Mouse (Mus musculus): ENCODE measurements around the gene Dydc2. TPM values are rescaled to one million over a fixed set of nuclear protein-coding genes. Genes with fewer than 3 reads are reported as not detected.

The Dydc2 gene
- polyA plus RNA-seq, 1 experiment: 0.19 TPM

GRCm38 (mm10) chr14:40999904-41000645 lies 68.9 kb downstream of the Dydc2 start:
- DNase-seq (ENCODE audit: low read depth): no peak

Other genes with a start within 250 kb of the Dydc2 start
- gene Sh2d4b, start 175.9 kb downstream of the Dydc2 start, polyA plus RNA-seq (2012; rRNA removed): 0.57 and 0.58 TPM in 2 replicates
- gene Tspan14, start 102.4 kb downstream of the Dydc2 start, polyA plus RNA-seq (2012; rRNA removed): 100 and 106 TPM in 2 replicates
- gene Fam213a, start 55.4 kb downstream of the Dydc2 start, polyA plus RNA-seq (2012; rRNA removed): 62.5 and 66.8 TPM in 2 replicates
- 0.22 TPM in 1 of 2 replicates, not detected in the other for gene Dydc1, start 3.7 kb upstream of the Dydc2 start, polyA plus RNA-seq (2012; rRNA removed)
- gene Mat1a, start 35.8 kb upstream of the Dydc2 start, polyA plus RNA-seq (2012; rRNA removed): 0.49 and 1.2 TPM in 2 replicates
- not detected in 2 replicates for gene Sftpa1, start 62.6 kb upstream of the Dydc2 start, polyA plus RNA-seq (2012; rRNA removed)
- not detected in 2 replicates for gene Mbl1, start 82.2 kb upstream of the Dydc2 start, polyA plus RNA-seq (2012; rRNA removed)
- gene Sftpd, start 115.9 kb upstream of the Dydc2 start, polyA plus RNA-seq (2012; rRNA removed): 0.08 and 0.22 TPM in 2 replicates
- not detected in 2 replicates for gene Gm2832, start 209.6 kb upstream of the Dydc2 start, polyA plus RNA-seq (2012; rRNA removed)

All from gonadal fat pad, adult 2 months (tissue).